Mouse (Mus musculus): ENCODE measurements at regions not wholly inside any gene's neighbourhood (a gene's known extent, or its start where the extent isn't known, plus 50 kb on each side); places are given as distances from the start of the nearest gene placed in this dataset.

GRCm38 (mm10) chr12:82520840-82521239, 67.3 kb upstream of the Rgs6 start:
- no peak for TF ChIP-seq ZNF384 (IDR thresholded peaks at IDR 0.05; ENCODE audit: low read depth, low read length)
- no peak for TF ChIP-seq CHD2 (IDR thresholded peaks at IDR 0.05; ENCODE audit: low read depth, low read length)
